ENCODE assay signal across 1 mouse cellular context in genomic region chr4:150003641-150004040, GRCm38 (mm10).
TF ChIP-seq lines count a peak whose summit lies in the region.

No protein-coding gene starts in this region.

TF ChIP-seq in myocyte, 11 proteins besides CTCF, POLR2A, EP300 and RAD21:
- no peak for TF ChIP-seq MYOG (IDR thresholded peaks at IDR 0.05; ENCODE audit: control insufficient read depth in 1 of 3, insufficient read depth in 1 of 3, insufficient read length in 2 of 3, low read depth in 2 of 3)
- no peak for TF ChIP-seq REST (IDR thresholded peaks at IDR 0.05; ENCODE audit: insufficient read depth, insufficient read length)
- TF ChIP-seq TCF12 (IDR thresholded peaks at IDR 0.05; ENCODE audit: insufficient read depth, poor library complexity, severe bottlenecking): no peak
